Mouse (Mus musculus) neural tube, embryonic 15.5 days (tissue): ENCODE results near the gene Adgrg5. TPM values are rescaled to one million over a fixed set of nuclear protein-coding genes. Genes with fewer than 3 reads are reported as not detected.

Source experiments
- ATAC-seq: fragments of 200-750 bp; cut with Nextera tagmentation; 2 replicates; pipeline ENCODE4 v1.8.0; 2017; ENCODE audit warnings: mild to moderate bottlenecking, moderate TSS enrichment, moderate library complexity; ENCODE audit not compliant: low FRiP score
- H3K27ac ChIP-seq: fragments of 300-500 bp; sonication (generic); replicated peaks from 2 replicates; pipeline ENCODE4 v1.5.1; 2015; ENCODE audit warnings: mild to moderate bottlenecking, inconsistent platforms
- H3K27me3 ChIP-seq: fragments of 300-500 bp; sonication (generic); replicated peaks from 2 replicates; pipeline ENCODE4 v1.6.1; 2015; ENCODE audit warnings: inconsistent platforms
- H3K36me3 ChIP-seq: fragments of 300-500 bp; sonication (generic); 2 replicates; pipeline ENCODE4 v1.6.1; 2015; ENCODE audit warnings: inconsistent platforms
- H3K4me1 ChIP-seq: fragments of 300-500 bp; sonication (generic); 2 replicates; pipeline ENCODE4 v1.6.1; 2015; ENCODE audit warnings: inconsistent platforms
- H3K4me2 ChIP-seq: fragments of 300-500 bp; sonication (generic); 2 replicates; pipeline ENCODE4 v1.6.1; 2015; ENCODE audit warnings: inconsistent platforms, mild to moderate bottlenecking, moderate library complexity
- H3K4me3 ChIP-seq: fragments of 300-500 bp; sonication (generic); replicated peaks from 2 replicates; pipeline ENCODE4 v1.5.1; 2015; ENCODE audit warnings: mild to moderate bottlenecking, inconsistent platforms
- H3K9ac ChIP-seq: fragments of 300-500 bp; sonication (generic); replicated peaks from 2 replicates; pipeline ENCODE4 v1.6.1; 2015; ENCODE audit warnings: mild to moderate bottlenecking, inconsistent platforms
- H3K9me3 ChIP-seq: fragments of 300-500 bp; sonication (generic); replicated peaks from 2 replicates; pipeline ENCODE4 v1.6.1; 2016; ENCODE audit warnings: inconsistent platforms
- WGBS: fragments of 180-500 bp; shearing (Covaris S2); methylation state at CpG from one replicate; pipeline ENCODE4 v1.1.7; 2015; ENCODE audit warnings: mixed read lengths; 5-methylcytosine and 5-hydroxymethylcytosine counted together
- polyA plus RNA-seq: library from polyadenylated mRNA; unstranded; fragments of >200 nt; fragmentation: Nextera tagmentation; extraction: Ambion mirVana; gene quantifications from 2 replicates; pipeline ENCODE4 v1.2.1, GENCODE M21; 2015

Gene Adgrg5
- 0.28 and 1.3 TPM in 2 replicates for polyA plus RNA-seq

- Histone ChIP-seq H3K4me1 (0 out of 2 replicates have a peak, but pooled peaks cover 4% of the 10 kb centered on the region), H3K27ac (no peak within 1 kb of the TSS), H3K27me3 (0 out of 2 replicates have a peak, but pooled peaks cover 4% of the 10 kb centered on the region), H3K4me3 (no peak within 1 kb of the TSS), H3K9ac (no peak within 1 kb of the TSS), H3K4me2 (no peak within 1 kb of the TSS), H3K36me3 (no peaks in the 10 kb centered on the region), H3K9me3 (no peaks in the 10 kb centered on the region)
- no peak for ATAC-seq
- WGBS, result 55% methylated on average over 7 of the region's 8 CpGs
Measured at GRCm38 (mm10) chr8:94923405-94923804, at the start of gene Adgrg5. TSS of gene Adgrg5 (plus strand) at chr8:94923694.

- Histone ChIP-seq H3K4me1 (peaks cover 57% of the 10 kb centered on the region), H3K4me2 (peak overlapping the region; percentile 98), H3K27ac (no peak overlapping the region), H3K4me3 (peak overlapping the region; percentile 62), H3K9me3 (no peaks in the 10 kb centered on the region), H3K9ac (no peak overlapping the region), H3K27me3 (peaks cover 19% of the 10 kb centered on the region), H3K36me3 (no peaks in the 10 kb centered on the region)
- 14% methylated on average over 6 of the region's 6 CpGs for WGBS
- no peak for ATAC-seq
Measured at GRCm38 (mm10) chr8:94874358-94874757, 49.1 kb upstream of the Adgrg5 start.

- H3K9ac ChIP-seq, result peak overlapping the region; percentile 64
- H3K36me3 ChIP-seq, result no peaks in the 10 kb centered on the region
- H3K4me3 ChIP-seq, result peak overlapping the region; percentile 62
- H3K27me3 ChIP-seq, result peaks cover 19% of the 10 kb centered on the region
- peaks cover 48% of the 10 kb centered on the region for H3K4me1 ChIP-seq
- no peak for ATAC-seq
- H3K27ac ChIP-seq, result 0 out of 2 replicates have a peak overlapping the region, but pooled peaks have one; percentile 34
- WGBS, result 20% methylated on average over 17 of the region's 17 CpGs
- peak overlapping the region; percentile 98 for H3K4me2 ChIP-seq
- H3K9me3 ChIP-seq, result no peaks in the 10 kb centered on the region
Measured at GRCm38 (mm10) chr8:94875096-94875870, 48.2 kb upstream of the Adgrg5 start.

- peaks cover 43% of the 10 kb centered on the region for H3K4me1 ChIP-seq
- H3K36me3 ChIP-seq, result no peaks in the 10 kb centered on the region
- peak overlapping the region; percentile 64 for H3K9ac ChIP-seq
- 0 out of 2 replicates have a peak overlapping the region, but pooled peaks have one; percentile 41 for H3K27ac ChIP-seq
- peaks cover 19% of the 10 kb centered on the region for H3K27me3 ChIP-seq
- ATAC-seq, result peak; percentile 5; the same call in 1 of the 2 replicates
- peak overlapping the region; percentile 62 for H3K4me3 ChIP-seq
- no peaks in the 10 kb centered on the region for H3K9me3 ChIP-seq
- under 1% methylated on average over 20 of the region's 20 CpGs for WGBS
- H3K4me2 ChIP-seq, result peak overlapping the region; percentile 98
Measured at GRCm38 (mm10) chr8:94875871-94876150, 47.7 kb upstream of the Adgrg5 start.

- H3K4me2 ChIP-seq, result peak within 1 kb of the TSS; percentile 98
- H3K27me3 ChIP-seq, result peaks cover 19% of the 10 kb centered on the region
- peak within 1 kb of the TSS; percentile 64 for H3K9ac ChIP-seq
- H3K4me1 ChIP-seq, result peaks cover 39% of the 10 kb centered on the region
- H3K36me3 ChIP-seq, result no peaks in the 10 kb centered on the region
- 0 out of 2 replicates have a peak within 1 kb of the TSS, but pooled peaks have one; percentile 41 for H3K27ac ChIP-seq
- 1% methylated on average over 32 of the region's 37 CpGs for WGBS
- peak within 1 kb of the TSS; percentile 62 for H3K4me3 ChIP-seq
- no peaks in the 10 kb centered on the region for H3K9me3 ChIP-seq
- ATAC-seq, result peak; percentile 27; the same call in 1 of the 2 replicates
Measured at GRCm38 (mm10) chr8:94876197-94876730, 47.2 kb upstream of the Adgrg5 start, which contains the start of gene Dok4. TSS of gene Dok4 (minus strand) at chr8:94876330.

- 39% methylated on average over 3 of the region's 3 CpGs for WGBS
Measured at GRCm38 (mm10) chr8:94876820-94877219, 46.7 kb upstream of the Adgrg5 start.

GRCm38 (mm10) chr8:94880742-94881141 lies 42.8 kb upstream of the Adgrg5 start:
- H3K27me3 ChIP-seq, result no peaks in the 10 kb centered on the region
- no peaks in the 10 kb centered on the region for H3K36me3 ChIP-seq
- no peak for ATAC-seq
- no peak overlapping the region for H3K27ac ChIP-seq
- no peak overlapping the region for H3K4me2 ChIP-seq
- 71% methylated on average over 4 of the region's 4 CpGs for WGBS
- H3K4me1 ChIP-seq, result peaks cover 10% of the 10 kb centered on the region
- H3K4me3 ChIP-seq, result no peak overlapping the region
- no peaks in the 10 kb centered on the region for H3K9me3 ChIP-seq
- H3K9ac ChIP-seq, result no peak overlapping the region

More at GRCm38 (mm10) chr8:94876820-94877219, 46.7 kb upstream of the Adgrg5 start:
- H3K4me2 ChIP-seq, result peak overlapping the region; percentile 98
- peaks cover 33% of the 10 kb centered on the region for H3K4me1 ChIP-seq
- no peak overlapping the region for H3K27ac ChIP-seq
- H3K4me3 ChIP-seq, result no peak overlapping the region
- no peaks in the 10 kb centered on the region for H3K9me3 ChIP-seq
- H3K9ac ChIP-seq, result no peak overlapping the region
- H3K27me3 ChIP-seq, result peaks cover 19% of the 10 kb centered on the region
- no peaks in the 10 kb centered on the region for H3K36me3 ChIP-seq
- ATAC-seq, result no peak

- Histone ChIP-seq H3K4me2 (no peak overlapping the region), H3K4me1 (no peaks in the 10 kb centered on the region), H3K9me3 (no peaks in the 10 kb centered on the region), H3K27ac (no peak overlapping the region), H3K4me3 (no peak overlapping the region), H3K9ac (no peak overlapping the region), H3K36me3 (no peaks in the 10 kb centered on the region), H3K27me3 (0 out of 2 replicates have a peak, but pooled peaks cover 3% of the 10 kb centered on the region)
- ATAC-seq, result no peak
- WGBS, result 30% methylated on average over 14 of the region's 14 CpGs
Measured at GRCm38 (mm10) chr8:94888383-94889036, 35.0 kb upstream of the Adgrg5 start.

- no peak overlapping the region for H3K4me3 ChIP-seq
- H3K9ac ChIP-seq, result no peak overlapping the region
- H3K27ac ChIP-seq, result no peak overlapping the region
- H3K9me3 ChIP-seq, result no peaks in the 10 kb centered on the region
- no peaks in the 10 kb centered on the region for H3K36me3 ChIP-seq
- peaks cover 5% of the 10 kb centered on the region for H3K4me1 ChIP-seq
- ATAC-seq, result no peak
- WGBS, result 55% methylated on average over 2 of the region's 2 CpGs
- 0 out of 2 replicates have a peak, but pooled peaks cover 3% of the 10 kb centered on the region for H3K27me3 ChIP-seq
- no peak overlapping the region for H3K4me2 ChIP-seq
Measured at GRCm38 (mm10) chr8:94892917-94893316, 30.6 kb upstream of the Adgrg5 start.

- Histone ChIP-seq H3K9ac (no peak overlapping the region), H3K4me3 (no peak overlapping the region), H3K9me3 (no peaks in the 10 kb centered on the region), H3K4me2 (peak overlapping the region; percentile 21), H3K27me3 (no peaks in the 10 kb centered on the region), H3K36me3 (no peaks in the 10 kb centered on the region), H3K27ac (no peak overlapping the region), H3K4me1 (peaks cover 14% of the 10 kb centered on the region)
- WGBS, result 19% methylated on average over 11 of the region's 11 CpGs
- ATAC-seq, result no peak
Measured at GRCm38 (mm10) chr8:94899262-94899661, 24.2 kb upstream of the Adgrg5 start.

GRCm38 (mm10) chr8:94900617-94901016 lies 22.9 kb upstream of the Adgrg5 start:
- Histone ChIP-seq H3K36me3 (no peaks in the 10 kb centered on the region), H3K4me1 (peaks cover 21% of the 10 kb centered on the region), H3K9ac (no peak overlapping the region), H3K27me3 (no peaks in the 10 kb centered on the region), H3K9me3 (no peaks in the 10 kb centered on the region), H3K4me2 (no peak overlapping the region), H3K4me3 (no peak overlapping the region), H3K27ac (no peak overlapping the region)
- ATAC-seq, result no peak
- WGBS, result 34% methylated on average over 6 of the region's 6 CpGs
